Mouse (Mus musculus): ENCODE measurements around the gene Clec2g.

DNA sequence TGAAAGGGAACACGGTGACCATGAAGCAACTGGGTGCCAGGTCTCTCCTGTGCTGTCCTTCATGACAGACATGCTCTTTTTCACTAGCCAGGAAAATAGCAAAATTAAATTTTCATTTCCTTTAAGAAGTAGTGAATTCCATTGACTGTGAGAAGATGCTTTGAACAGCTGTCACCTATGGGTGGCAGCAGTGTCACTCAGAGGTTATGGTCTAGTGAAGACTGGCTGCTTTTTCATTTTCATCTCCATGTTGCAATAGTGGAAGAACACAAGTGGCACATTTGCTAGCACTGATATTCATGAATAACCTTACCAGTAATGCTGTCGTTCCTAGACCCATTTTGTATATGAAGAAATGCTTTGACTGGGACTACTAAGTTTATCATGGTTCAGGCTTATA is 99.2 kb downstream of the Clec2g start:
- TF ChIP-seq CTCF (conservative IDR thresholded peaks at IDR 0.05 in 1 of 2, IDR thresholded peaks at IDR 0.05 in 1 of 2; ENCODE audit: low read depth in 2 of 2, low read length in 2 of 2) (peak; percentile 49 to 95; a peak in 3 of 4 replicates), ZNF384 (IDR thresholded peaks at IDR 0.05; ENCODE audit: low read depth, low read length) (0 out of 2 replicates have a peak, but pooled peaks have one; percentile 22), MEF2A (IDR thresholded peaks at IDR 0.05; ENCODE audit: borderline replicate concordance, low read depth, low read length) (0 out of 2 replicates have a peak, but pooled peaks have one; percentile 21), MAX (IDR thresholded peaks at IDR 0.05; ENCODE audit: low read length) (no peak), ELF1 (IDR thresholded peaks at IDR 0.05; ENCODE audit: low read depth, low read length) (no peak), NELFE (IDR thresholded peaks at IDR 0.05; ENCODE audit: low read depth, low read length) (peak; percentile 38; the same call in 1 of the 2 replicates), KAT2A (IDR thresholded peaks at IDR 0.05; ENCODE audit: insufficient replicate concordance, low read length) (no peak), SIN3A (IDR thresholded peaks at IDR 0.05; ENCODE audit: low read length) (0 out of 2 replicates have a peak, but pooled peaks have one; percentile 34), POLR2A (IDR thresholded peaks at IDR 0.05; ENCODE audit: low read depth, low read length) (no peak), MYC (IDR thresholded peaks at IDR 0.05; ENCODE audit: low read depth, low read length) (peak; percentile 81), ETS1 (conservative IDR thresholded peaks at IDR 0.05; ENCODE audit: low read depth, low read length) (no peak), POLR2AphosphoS2 (IDR thresholded peaks at IDR 0.05; ENCODE audit: low read depth, low read length) (no peak), ZC3H11A (IDR thresholded peaks at IDR 0.05; ENCODE audit: low read depth, low read length) (peak; percentile 79)

Data from CH12.LX (cell line).